Mouse (Mus musculus): ENCODE measurements at regions not wholly inside any gene's neighbourhood (a gene's known extent, or its start where the extent isn't known, plus 50 kb on each side); places are given as distances from the start of the nearest gene placed in this dataset.
A peak's percentile ranks its signal among the peaks of the same experiment; 100 is the strongest.

DNA sequence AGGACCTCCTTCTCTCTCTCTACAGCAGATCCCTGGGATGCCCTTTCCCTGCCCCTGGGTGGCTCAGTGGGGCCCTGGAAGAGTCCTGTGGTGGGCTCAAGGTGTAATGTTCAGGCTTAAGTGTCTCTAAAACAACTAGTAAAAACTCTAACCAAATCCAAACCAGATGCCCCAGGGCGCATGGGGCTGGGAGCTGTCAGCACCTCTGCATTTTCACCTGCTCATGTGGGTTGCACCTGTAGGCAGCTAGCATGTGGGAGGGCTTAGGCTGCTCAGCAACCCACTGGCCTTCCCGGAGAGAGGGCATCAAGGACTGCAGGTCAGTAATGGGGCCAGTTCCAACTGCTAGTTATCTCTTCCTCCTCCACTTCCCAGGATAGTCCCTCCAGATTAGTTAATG, 104.8 kb upstream of the Gm12830 start:
- no peak for DNase-seq (ENCODE audit: low spot score in 2 of 2)

DNA sequence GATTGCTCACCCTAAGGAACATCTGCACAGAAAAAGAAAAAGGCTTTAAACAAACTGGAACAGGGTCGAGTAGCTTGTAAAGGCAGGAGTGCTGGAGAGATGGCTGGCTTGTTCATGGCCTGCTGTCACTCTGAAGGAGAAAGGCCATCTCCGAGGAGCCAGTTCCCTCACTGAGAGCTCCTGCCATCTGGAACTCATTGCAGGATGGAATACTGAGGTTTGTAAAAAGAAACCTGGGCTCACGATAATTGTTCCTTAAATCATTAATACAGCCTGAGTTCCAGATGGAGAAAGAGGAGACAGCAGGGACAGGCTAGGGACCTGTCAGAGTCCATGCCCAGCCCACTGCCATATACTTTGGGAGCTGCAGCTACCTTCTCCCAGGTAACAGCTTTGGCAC, 100.8 kb upstream of the Gm12830 start:
- no peak for DNase-seq (ENCODE audit: low spot score in 2 of 2)

- no peak for DNase-seq (ENCODE audit: low spot score in 2 of 2)
These were observed 100.1 kb upstream of the Gm12830 start for GRCm38 (mm10) chr4:114721386-114721785.

DNA sequence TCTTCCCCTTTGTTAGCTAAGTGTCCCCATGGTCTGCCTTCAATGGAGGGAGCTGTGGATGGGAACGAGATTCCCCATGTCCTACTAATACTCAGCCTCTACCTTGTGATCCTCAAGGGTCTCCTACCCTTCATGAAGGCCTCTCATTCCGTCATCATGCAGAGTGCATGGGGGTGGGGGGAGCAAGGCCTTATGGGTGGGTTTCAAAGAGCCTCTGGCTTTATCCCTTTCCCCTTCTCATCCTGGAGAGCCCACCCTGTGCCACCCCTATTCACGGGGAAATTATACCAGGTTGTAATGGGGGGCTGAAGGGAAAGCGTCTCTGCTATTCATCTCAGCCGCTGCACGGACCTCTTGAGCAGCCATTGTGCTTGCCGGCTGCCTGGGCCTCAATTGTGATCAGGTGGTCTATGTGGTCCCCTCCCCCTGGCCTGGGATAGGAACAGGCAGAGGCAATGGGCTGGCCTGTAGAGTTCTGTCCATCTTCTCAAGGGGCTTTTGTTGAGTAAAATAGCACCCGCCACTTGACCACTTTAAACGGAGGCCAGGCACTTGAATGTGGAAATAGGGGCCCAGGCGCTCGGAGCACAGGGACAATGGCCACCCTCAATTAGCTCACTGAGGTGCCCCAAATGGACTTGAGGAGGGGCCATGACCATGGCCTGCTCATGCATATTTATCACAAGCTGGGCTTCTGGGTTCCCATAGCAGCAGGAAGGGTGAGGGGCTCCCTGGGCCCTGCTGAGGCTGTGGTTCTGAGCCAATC, 93.1 kb upstream of the Gm12830 start:
- no peak for DNase-seq (ENCODE audit: low spot score in 2 of 2)

- no peak for DNase-seq (ENCODE audit: low spot score in 2 of 2)
These were observed 88.1 kb upstream of the Gm12830 start for GRCm38 (mm10) chr4:114733256-114734004.

DNA sequence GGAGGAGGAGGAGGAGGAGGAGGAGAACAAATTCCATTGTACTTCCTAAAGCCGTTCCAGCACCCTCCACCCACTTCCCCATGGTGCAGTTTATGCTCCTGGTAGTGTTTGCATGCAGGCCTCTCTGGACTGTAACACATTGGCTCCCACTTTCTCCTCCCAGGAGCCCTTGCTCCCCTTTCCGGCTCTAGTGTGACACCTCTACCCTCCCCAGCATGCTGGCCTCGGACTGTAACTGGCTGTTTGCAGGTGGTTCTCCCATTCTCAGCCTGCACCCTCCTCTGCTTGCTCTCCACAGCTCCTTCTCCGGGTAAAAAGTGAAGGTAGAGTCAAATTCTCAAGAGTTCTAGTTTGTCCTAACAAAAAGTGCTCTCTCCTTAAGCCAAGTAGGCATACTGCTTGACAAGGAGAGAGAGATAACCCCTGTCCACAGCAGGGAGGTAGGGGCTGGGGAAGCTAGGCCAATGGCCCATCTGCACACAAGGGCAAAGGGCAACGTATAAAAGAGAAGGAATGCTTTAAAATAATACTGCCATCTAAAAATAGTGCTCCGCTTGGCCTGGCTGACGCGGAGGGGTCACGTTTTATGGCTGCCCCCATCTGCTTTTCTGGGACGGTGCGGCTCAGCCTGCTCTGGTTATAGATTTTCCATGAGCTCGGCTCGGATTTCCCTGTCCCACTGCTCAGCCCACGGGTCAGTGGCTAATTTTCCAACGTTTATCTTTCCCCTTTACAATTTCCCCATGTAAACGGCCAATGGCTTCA, 82.4 kb upstream of the Gm12830 start:
- DNase-seq (ENCODE audit: low spot score in 2 of 2), result peak in 1 of 2 experiments; percentile 49

DNA sequence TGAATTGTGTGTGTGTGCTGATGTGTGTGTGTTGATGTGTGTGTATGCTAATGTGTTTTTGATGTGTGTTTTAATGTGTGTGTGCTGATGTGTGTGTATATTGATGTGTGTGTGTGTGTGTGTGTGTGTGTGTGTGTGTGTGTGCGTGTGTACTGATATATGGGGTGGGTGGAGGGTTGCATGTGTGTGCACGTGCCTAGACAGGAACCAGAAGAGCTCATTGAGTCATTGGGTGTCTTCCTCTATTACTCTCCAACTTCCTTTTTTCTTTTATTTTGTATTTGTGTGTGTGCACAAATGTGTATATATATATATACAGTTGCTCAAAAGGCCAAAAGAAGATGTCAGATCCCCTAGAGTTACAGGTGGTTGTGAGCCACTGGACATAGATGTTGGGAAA, 73.4 kb upstream of the Gm12830 start:
- peak in 1 of 2 experiments; percentile 9 for DNase-seq (ENCODE audit: low spot score in 2 of 2)

GRCm38 (mm10) chr4:114759837-114760236, 61.7 kb upstream of the Gm12830 start:
- DNase-seq (ENCODE audit: low spot score in 2 of 2), result no peak

GRCm38 (mm10) chr4:114766643-114767393, 54.7 kb upstream of the Gm12830 start:
- no peak for DNase-seq (ENCODE audit: low spot score in 2 of 2)

Data from spleen, postnatal 4 days (tissue).